Mouse (Mus musculus): ENCODE results near the gene Hip1. TPM values are rescaled to one million over a fixed set of nuclear protein-coding genes. Genes with fewer than 3 reads are reported as not detected.
A peak's percentile ranks its signal among the peaks of the same experiment; 100 is the strongest.

Hip1 gene
- polyA plus RNA-seq, 1 experiment, result 8.0 TPM

DNA sequence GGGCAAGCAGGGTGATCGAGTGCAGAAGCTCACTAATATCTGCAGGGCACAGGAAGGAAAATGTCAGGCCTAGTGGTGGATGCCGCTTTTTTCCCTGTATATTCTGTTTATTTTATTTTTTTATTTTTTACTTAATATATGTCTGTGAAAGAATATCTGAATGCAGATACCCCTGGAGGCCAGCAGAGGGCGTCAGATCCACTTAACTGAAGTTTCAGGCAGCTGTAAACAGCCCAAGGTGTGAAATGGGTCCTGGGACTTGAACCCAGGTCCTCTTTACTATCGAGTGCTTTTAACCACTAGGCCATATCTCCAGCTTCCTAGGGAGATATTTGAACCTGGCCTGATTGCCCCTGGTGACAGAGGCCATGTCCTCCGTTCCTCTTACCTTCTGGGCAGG is 116.1 kb downstream of the Hip1 start:
- no peak overlapping the region for H3K27ac ChIP-seq (ENCODE audit: insufficient read depth, low read depth, low read length)
- no peaks in the 10 kb centered on the region for H3K4me1 ChIP-seq (ENCODE audit: control insufficient read depth, insufficient read depth, insufficient read length, low read length)
- H3K4me3 ChIP-seq (ENCODE audit: low read depth, low read length), result no peak overlapping the region
- 73% methylated on average over 5 of the region's 5 CpGs for WGBS
- TF ChIP-seq CTCF (IDR thresholded peaks at IDR 0.05; ENCODE audit: extremely low read depth, insufficient read length, insufficient replicate concordance, low read depth, low read length) (peak; percentile 54; the same call in 1 of the 2 replicates), POLR2A (IDR thresholded peaks at IDR 0.05; ENCODE audit: low read depth, low read length) (no peak)
- no peaks in the 10 kb centered on the region for H3K27me3 ChIP-seq (ENCODE audit: control insufficient read depth, insufficient read depth, low read length)
- no peaks in the 10 kb centered on the region for H3K36me3 ChIP-seq (ENCODE audit: control insufficient read depth, insufficient read depth, low read length)

DNA sequence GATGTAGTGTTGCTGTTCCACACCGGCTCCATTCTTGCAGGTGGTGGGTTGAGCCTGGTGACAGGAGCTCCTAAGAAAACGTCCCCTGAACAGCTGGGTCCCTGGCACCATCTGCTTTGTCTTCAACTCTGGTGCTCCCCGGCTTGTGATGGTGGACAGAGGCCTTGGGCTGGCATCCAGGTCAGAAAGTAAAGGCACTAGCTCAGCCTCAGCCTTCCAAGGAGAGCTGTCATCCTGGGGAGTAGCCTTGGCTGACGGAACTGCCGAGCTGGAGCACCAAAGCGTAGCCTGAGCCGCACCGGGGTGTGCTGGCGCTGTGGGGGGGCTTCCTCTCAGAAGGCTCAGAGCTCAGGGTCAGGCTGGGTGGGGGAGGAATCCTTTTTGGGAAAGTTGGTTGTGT is 134.7 kb downstream of the Hip1 start:
- H3K4me3 ChIP-seq (ENCODE audit: low read depth, low read length), result no peak overlapping the region
- TF ChIP-seq CTCF (IDR thresholded peaks at IDR 0.05; ENCODE audit: extremely low read depth, insufficient read length, insufficient replicate concordance, low read depth, low read length) (no peak), POLR2A (IDR thresholded peaks at IDR 0.05; ENCODE audit: low read depth, low read length) (no peak)
- H3K4me1 ChIP-seq (ENCODE audit: control insufficient read depth, insufficient read depth, insufficient read length, low read length), result no peaks in the 10 kb centered on the region
- WGBS, result 90% methylated on average over 9 of the region's 9 CpGs
- H3K27ac ChIP-seq (ENCODE audit: insufficient read depth, low read depth, low read length), result no peak overlapping the region
- H3K27me3 ChIP-seq (ENCODE audit: control insufficient read depth, insufficient read depth, low read length), result no peaks in the 10 kb centered on the region
- no peaks in the 10 kb centered on the region for H3K36me3 ChIP-seq (ENCODE audit: control insufficient read depth, insufficient read depth, low read length)

DNA sequence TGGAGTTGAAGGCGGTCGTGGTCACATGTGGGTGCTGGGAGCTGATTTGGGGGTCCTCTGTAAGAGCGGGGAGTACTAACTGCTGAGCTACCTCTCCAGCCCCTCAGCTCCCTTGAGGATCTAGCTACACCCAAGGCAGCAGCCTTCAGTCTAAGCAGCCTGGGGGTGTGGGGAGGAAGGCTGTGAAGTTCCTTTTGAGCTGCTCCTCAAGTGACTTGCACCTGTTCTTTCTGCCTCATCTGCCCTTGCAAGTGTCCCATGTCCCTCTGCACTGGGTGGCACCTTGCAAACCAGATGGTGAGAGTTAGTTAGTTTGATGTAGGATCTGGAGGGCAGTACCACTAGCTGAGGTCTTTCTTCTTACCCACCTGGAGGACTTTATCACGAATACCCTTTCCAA is 136.8 kb downstream of the Hip1 start:
- Histone ChIP-seq H3K27me3 (ENCODE audit: control insufficient read depth, insufficient read depth, low read length) (no peaks in the 10 kb centered on the region), H3K4me1 (ENCODE audit: control insufficient read depth, insufficient read depth, insufficient read length, low read length) (no peaks in the 10 kb centered on the region), H3K4me3 (ENCODE audit: low read depth, low read length) (no peak overlapping the region), H3K36me3 (ENCODE audit: control insufficient read depth, insufficient read depth, low read length) (no peaks in the 10 kb centered on the region), H3K27ac (ENCODE audit: insufficient read depth, low read depth, low read length) (no peak overlapping the region)
- WGBS, result 81% methylated on average over 4 of the region's 4 CpGs
- TF ChIP-seq POLR2A (IDR thresholded peaks at IDR 0.05; ENCODE audit: low read depth, low read length) (no peak), CTCF (IDR thresholded peaks at IDR 0.05; ENCODE audit: extremely low read depth, insufficient read length, insufficient replicate concordance, low read depth, low read length) (no peak)

DNA sequence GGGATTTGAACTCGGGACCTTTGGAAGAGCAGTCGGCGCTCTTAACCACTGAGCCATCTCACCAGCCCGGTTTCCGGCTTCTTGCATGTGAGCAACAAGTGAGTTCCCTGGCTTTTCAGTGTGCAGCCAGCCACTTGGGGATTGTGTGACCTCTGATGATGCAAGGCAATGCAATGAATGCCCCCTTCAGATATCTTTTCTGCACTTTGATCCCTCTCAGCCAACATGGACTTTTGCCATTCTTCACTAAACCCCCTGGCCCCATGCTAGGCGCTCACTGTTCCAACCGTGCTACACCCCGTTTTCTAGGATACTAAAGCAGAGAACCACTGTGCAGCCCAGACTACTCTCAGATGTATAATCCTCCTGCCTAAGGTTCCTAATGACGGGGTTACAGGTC is 139.5 kb downstream of the Hip1 start:
- no peak overlapping the region for H3K27ac ChIP-seq (ENCODE audit: insufficient read depth, low read depth, low read length)
- no peaks in the 10 kb centered on the region for H3K4me1 ChIP-seq (ENCODE audit: control insufficient read depth, insufficient read depth, insufficient read length, low read length)
- WGBS, result 50% methylated on average over 9 of the region's 9 CpGs
- no peaks in the 10 kb centered on the region for H3K36me3 ChIP-seq (ENCODE audit: control insufficient read depth, insufficient read depth, low read length)
- H3K27me3 ChIP-seq (ENCODE audit: control insufficient read depth, insufficient read depth, low read length), result no peaks in the 10 kb centered on the region
- no peak overlapping the region for H3K4me3 ChIP-seq (ENCODE audit: low read depth, low read length)
- TF ChIP-seq POLR2A (IDR thresholded peaks at IDR 0.05; ENCODE audit: low read depth, low read length) (no peak), CTCF (IDR thresholded peaks at IDR 0.05; ENCODE audit: extremely low read depth, insufficient read length, insufficient replicate concordance, low read depth, low read length) (no peak)

DNA sequence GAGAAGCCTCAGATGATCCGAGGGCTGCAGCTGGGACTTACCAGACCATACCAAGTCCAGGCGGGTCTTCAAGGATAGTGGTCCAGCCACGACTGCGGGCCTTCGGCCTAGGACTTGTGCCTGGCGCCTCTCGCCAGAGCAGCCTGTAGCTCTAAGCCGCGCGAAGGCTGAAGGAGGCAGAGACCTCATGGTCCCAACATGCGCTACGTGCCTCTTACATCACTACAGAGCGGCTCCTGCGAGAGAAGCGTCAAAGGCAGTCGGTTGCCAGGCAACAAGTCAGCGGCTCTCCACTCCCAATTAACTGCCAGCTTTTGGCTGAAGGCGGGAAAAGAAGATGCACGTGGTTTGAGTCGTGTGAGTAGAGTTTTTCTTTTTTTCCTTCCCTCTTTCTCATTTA is 140.3 kb downstream of the Hip1 start:
- no peak overlapping the region for H3K4me3 ChIP-seq (ENCODE audit: low read depth, low read length)
- no peak for TF ChIP-seq CTCF (IDR thresholded peaks at IDR 0.05; ENCODE audit: extremely low read depth, insufficient read length, insufficient replicate concordance, low read depth, low read length)
- no peak for TF ChIP-seq POLR2A (IDR thresholded peaks at IDR 0.05; ENCODE audit: low read depth, low read length)
- H3K27ac ChIP-seq (ENCODE audit: insufficient read depth, low read depth, low read length), result no peak overlapping the region
- H3K36me3 ChIP-seq (ENCODE audit: control insufficient read depth, insufficient read depth, low read length), result no peaks in the 10 kb centered on the region
- 71% methylated on average over 20 of the region's 20 CpGs for WGBS
- no peaks in the 10 kb centered on the region for H3K27me3 ChIP-seq (ENCODE audit: control insufficient read depth, insufficient read depth, low read length)
- no peaks in the 10 kb centered on the region for H3K4me1 ChIP-seq (ENCODE audit: control insufficient read depth, insufficient read depth, insufficient read length, low read length)

DNA sequence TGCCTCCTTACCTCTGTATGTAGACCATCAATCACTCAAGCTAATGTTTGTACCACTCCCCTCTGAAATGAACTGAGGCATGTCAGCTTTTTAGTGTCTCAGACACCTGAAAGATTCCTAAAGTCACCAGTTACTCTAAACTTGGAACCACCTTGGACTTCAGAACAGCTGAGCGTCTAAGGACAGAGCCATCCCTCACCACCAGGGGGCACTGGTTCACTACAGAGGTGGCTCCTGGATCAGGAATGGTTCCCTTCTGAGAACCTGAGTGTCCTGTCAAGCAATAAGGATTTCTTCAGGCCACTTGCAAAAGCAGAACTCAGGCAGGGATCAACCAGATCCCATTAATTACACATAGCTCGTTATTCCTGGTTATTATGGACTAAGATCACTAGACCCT is 144.7 kb downstream of the Hip1 start:
- Histone ChIP-seq H3K4me3 (ENCODE audit: low read depth, low read length) (no peak overlapping the region), H3K36me3 (ENCODE audit: control insufficient read depth, insufficient read depth, low read length) (no peaks in the 10 kb centered on the region), H3K27me3 (ENCODE audit: control insufficient read depth, insufficient read depth, low read length) (no peaks in the 10 kb centered on the region), H3K4me1 (ENCODE audit: control insufficient read depth, insufficient read depth, insufficient read length, low read length) (no peaks in the 10 kb centered on the region), H3K27ac (ENCODE audit: insufficient read depth, low read depth, low read length) (no peak overlapping the region)
- TF ChIP-seq POLR2A (IDR thresholded peaks at IDR 0.05; ENCODE audit: low read depth, low read length), result no peak
- peak; percentile 87; the same call in 1 of the 2 replicates for TF ChIP-seq CTCF (IDR thresholded peaks at IDR 0.05; ENCODE audit: extremely low read depth, insufficient read length, insufficient replicate concordance, low read depth, low read length)
- 5% methylated on average over 2 of the region's 2 CpGs for WGBS

DNA sequence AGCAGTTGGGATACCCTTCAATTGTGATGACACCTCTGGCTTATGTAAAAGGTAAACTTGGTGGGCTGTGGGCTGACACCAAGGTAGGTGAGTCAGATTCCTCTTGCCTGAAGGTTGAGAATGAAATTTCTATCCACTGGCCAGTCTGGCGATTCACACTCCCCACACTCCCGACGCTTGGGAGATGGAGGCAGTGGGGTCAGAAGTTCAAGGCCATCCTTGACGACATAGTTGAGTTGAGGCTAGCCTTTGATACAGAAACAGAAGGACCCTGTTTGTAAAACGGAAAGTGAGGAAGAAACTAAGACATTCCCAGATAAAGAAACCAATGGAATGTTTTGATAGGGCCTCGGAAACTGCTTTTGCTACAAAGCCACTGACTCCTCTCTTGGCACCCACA is 145.5 kb downstream of the Hip1 start:
- TF ChIP-seq CTCF (IDR thresholded peaks at IDR 0.05; ENCODE audit: extremely low read depth, insufficient read length, insufficient replicate concordance, low read depth, low read length), result no peak
- no peak for TF ChIP-seq POLR2A (IDR thresholded peaks at IDR 0.05; ENCODE audit: low read depth, low read length)
- H3K27me3 ChIP-seq (ENCODE audit: control insufficient read depth, insufficient read depth, low read length), result no peaks in the 10 kb centered on the region
- no peaks in the 10 kb centered on the region for H3K36me3 ChIP-seq (ENCODE audit: control insufficient read depth, insufficient read depth, low read length)
- no peak overlapping the region for H3K4me3 ChIP-seq (ENCODE audit: low read depth, low read length)
- H3K4me1 ChIP-seq (ENCODE audit: control insufficient read depth, insufficient read depth, insufficient read length, low read length), result 0 out of 2 replicates have a peak, but pooled peaks cover 3% of the 10 kb centered on the region
- 42% methylated on average over 6 of the region's 6 CpGs for WGBS
- H3K27ac ChIP-seq (ENCODE audit: insufficient read depth, low read depth, low read length), result no peak overlapping the region

DNA sequence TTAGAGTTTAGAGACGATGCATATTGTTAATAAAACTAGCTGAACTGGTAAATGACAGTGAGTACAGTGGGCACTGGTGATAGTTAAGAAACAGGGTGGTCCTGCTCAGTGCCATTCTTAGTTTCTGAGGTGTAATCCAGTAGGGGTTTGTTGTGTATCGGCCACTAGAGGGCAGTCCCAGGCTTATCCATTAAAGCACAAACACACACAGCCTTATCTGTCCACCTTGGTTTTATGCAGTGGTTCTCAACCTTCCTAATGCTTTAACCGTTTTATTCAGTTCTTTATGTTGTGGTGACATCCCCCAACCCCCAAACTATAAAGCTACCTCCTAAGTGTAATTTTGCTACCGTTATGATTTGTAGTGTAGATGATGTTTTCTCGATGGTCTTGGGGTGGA is 149.1 kb downstream of the Hip1 start:
- WGBS, result 49% methylated on average over 5 of the region's 5 CpGs
- Histone ChIP-seq H3K27ac (ENCODE audit: insufficient read depth, low read depth, low read length) (no peak overlapping the region), H3K27me3 (ENCODE audit: control insufficient read depth, insufficient read depth, low read length) (no peaks in the 10 kb centered on the region), H3K36me3 (ENCODE audit: control insufficient read depth, insufficient read depth, low read length) (peaks cover 7% of the 10 kb centered on the region), H3K4me1 (ENCODE audit: control insufficient read depth, insufficient read depth, insufficient read length, low read length) (0 out of 2 replicates have a peak, but pooled peaks cover 3% of the 10 kb centered on the region), H3K4me3 (ENCODE audit: low read depth, low read length) (no peak overlapping the region)
- TF ChIP-seq POLR2A (IDR thresholded peaks at IDR 0.05; ENCODE audit: low read depth, low read length) (no peak), CTCF (IDR thresholded peaks at IDR 0.05; ENCODE audit: extremely low read depth, insufficient read length, insufficient replicate concordance, low read depth, low read length) (no peak)
